Mouse (Mus musculus): Measurements from ENCODE around the gene Ifit1.

DNA sequence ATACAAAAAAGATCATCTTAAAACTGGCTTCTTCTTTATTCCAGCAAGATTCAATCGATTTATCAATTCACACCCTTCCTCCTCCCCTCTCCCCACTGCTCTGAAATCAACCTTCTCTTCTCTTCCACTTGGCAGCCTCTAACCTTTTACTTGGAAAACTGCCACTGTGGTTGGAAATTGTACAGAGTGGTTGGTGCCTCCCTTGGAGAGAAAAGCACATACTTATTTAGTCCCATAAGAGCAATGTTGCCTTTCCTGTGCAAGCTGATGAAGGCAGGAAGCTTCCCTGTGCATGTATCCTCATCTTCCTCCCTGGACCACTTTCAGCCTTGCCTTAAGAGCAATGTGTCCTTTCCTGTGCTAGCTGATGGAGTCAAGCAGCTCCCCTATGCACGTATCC is 42.3 kb upstream of the Ifit1 start:
- TF ChIP-seq CTCF (IDR thresholded peaks at IDR 0.05; ENCODE audit: low read depth) (no peak), EP300 (optimal IDR thresholded peaks at IDR 0.05) (no peak)

All from stomach, postnatal 0 days (tissue).